Mouse (Mus musculus): ENCODE results near the gene Clcn3.

Gene Clcn3

GRCm38 (mm10) chr8:60869761-60870160 lies 113.3 kb downstream of the Clcn3 start:
- DNase-seq (ENCODE audit: low read depth) = no peak

GRCm38 (mm10) chr8:60868236-60868965 lies 114.7 kb downstream of the Clcn3 start:
- DNase-seq (ENCODE audit: low read depth) = no peak

DNA sequence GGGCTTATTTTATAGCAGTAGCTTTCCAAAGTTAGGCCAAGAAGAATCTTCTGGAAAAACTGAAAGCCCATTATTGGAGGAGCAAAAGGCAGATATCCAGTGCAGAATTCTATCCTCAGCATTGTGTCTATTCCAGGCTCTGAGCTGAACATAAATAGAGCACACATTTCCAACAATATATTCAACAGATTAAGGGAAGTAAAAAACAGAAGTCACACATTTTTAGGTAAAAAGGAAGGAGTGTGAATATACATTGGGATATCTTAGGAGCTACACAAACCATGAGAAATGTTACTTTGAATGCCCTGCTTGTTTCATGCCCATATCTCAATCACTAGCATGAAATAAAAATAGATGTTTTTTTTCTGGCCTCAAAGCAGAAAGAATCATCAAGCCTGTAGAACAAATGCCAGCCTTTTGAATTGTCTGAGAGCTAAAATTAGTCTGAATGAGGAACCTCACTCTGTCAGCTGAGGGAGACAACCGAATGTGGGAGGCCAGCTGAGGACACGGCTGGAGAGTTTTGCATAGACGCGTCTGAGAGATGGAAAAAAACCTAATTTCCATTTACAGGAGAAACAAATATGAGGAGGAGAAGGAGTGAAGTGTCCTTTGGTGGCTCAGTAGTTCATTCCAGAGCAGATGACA lies 115.5 kb downstream of the Clcn3 start:
- DNase-seq (ENCODE audit: low read depth) = no peak

GRCm38 (mm10) chr8:60865504-60866114 lies 117.5 kb downstream of the Clcn3 start:
- peak; percentile 74 for DNase-seq (ENCODE audit: low read depth)

- no peak for DNase-seq (ENCODE audit: low read depth)
Observed at GRCm38 (mm10) chr8:60864875-60865274, 118.2 kb downstream of the Clcn3 start.

GRCm38 (mm10) chr8:60861783-60862182 lies 121.3 kb downstream of the Clcn3 start:
- no peak for DNase-seq (ENCODE audit: low read depth)

DNA sequence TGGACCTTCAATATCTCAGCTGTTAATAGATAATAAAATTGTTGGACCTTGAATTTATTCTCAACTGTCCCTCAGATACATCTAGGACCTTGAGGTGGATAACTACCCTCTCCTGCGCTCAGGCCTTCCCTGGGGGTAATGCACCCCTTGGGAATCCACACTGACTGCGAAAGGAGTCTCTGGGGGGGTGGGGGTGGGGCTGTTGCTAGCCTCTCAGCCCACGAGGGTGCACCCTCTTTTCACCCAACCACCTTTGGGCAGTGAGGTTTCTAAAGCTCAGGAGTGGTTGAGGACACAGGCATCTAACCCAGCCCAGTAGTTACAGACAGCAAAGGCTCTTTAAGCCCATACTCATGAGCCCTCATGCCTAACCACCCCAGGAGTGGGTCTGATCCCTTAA lies 122.4 kb downstream of the Clcn3 start:
- no peak for DNase-seq (ENCODE audit: low read depth)
